ENCODE assay signal across 24 mouse cellular contexts in genomic region chr2:61361394-61361793, GRCm38 (mm10).
"Had no signal": no experiment of that assay in that cellular context is flagged by ENCODE, and none has a peak within 500 bp of the region (broad histone marks: within the 10 kb centered on the region; RNA-seq: fewer than 3 reads in every experiment).

No protein-coding gene starts in this region.

- H3K4me1 ChIP-seq: heart, embryonic 13.5 days; heart, embryonic 15.5 days; hindbrain, embryonic 13.5 days; hindbrain, embryonic 15.5 days; limb, embryonic 15.5 days; liver, embryonic 13.5 days; liver, embryonic 15.5 days had no signal

- H3K4me3 ChIP-seq: heart, adult 2 months; heart, embryonic 13.5 days; heart, embryonic 15.5 days; hindbrain, embryonic 13.5 days; hindbrain, embryonic 15.5 days; limb, embryonic 13.5 days; limb, embryonic 15.5 days; liver, embryonic 13.5 days; liver, embryonic 15.5 days had no signal

- H3K9ac ChIP-seq: forebrain, postnatal 0 days; heart, embryonic 13.5 days; heart, embryonic 15.5 days; hindbrain, embryonic 13.5 days; hindbrain, embryonic 15.5 days; limb, embryonic 13.5 days; limb, embryonic 15.5 days; liver, embryonic 13.5 days; liver, embryonic 15.5 days had no signal

- H3K9me3 ChIP-seq: heart, embryonic 13.5 days; heart, embryonic 15.5 days; hindbrain, embryonic 13.5 days; hindbrain, embryonic 15.5 days; limb, embryonic 13.5 days; limb, embryonic 15.5 days; liver, embryonic 13.5 days; liver, embryonic 15.5 days had no signal

- H3K27me3 ChIP-seq: heart, embryonic 13.5 days; heart, embryonic 15.5 days; hindbrain, embryonic 13.5 days; hindbrain, embryonic 15.5 days; limb, embryonic 13.5 days; limb, embryonic 15.5 days; liver, embryonic 13.5 days; liver, embryonic 15.5 days had no signal

- ATAC-seq: forebrain, postnatal 0 days; hindbrain, postnatal 0 days; intestine, embryonic 16.5 days had no signal

- DNase-seq: forebrain, postnatal 0 days; gastrocnemius, postnatal 14 days; gastrocnemius, postnatal 36 days; heart, adult 11 months; heart, adult 2 months; heart, postnatal 14 days; heart, postnatal 36 days; kidney, adult 11 months; kidney, postnatal 10 days; kidney, postnatal 36 days; layer of hippocampus, adult 9-11 months; layer of hippocampus, postnatal 36 days; left cerebral cortex, postnatal 4 days; liver, embryonic 13.5 days had no signal

- H3K36me3 ChIP-seq: heart, embryonic 13.5 days; heart, embryonic 15.5 days; hindbrain, embryonic 13.5 days; hindbrain, embryonic 15.5 days; limb, embryonic 13.5 days; limb, embryonic 15.5 days; liver, embryonic 13.5 days; liver, embryonic 15.5 days had no signal

- H3K27ac ChIP-seq: heart, adult 2 months; heart, embryonic 13.5 days; heart, embryonic 15.5 days; hindbrain, embryonic 13.5 days; hindbrain, embryonic 15.5 days; hindbrain, postnatal 0 days; limb, embryonic 13.5 days; limb, embryonic 15.5 days; liver, embryonic 13.5 days; liver, embryonic 15.5 days had no signal

- H3K4me2 ChIP-seq: heart, embryonic 11.5 days; heart, embryonic 13.5 days; heart, embryonic 15.5 days; hindbrain, embryonic 13.5 days; hindbrain, embryonic 15.5 days; limb, embryonic 13.5 days; limb, embryonic 15.5 days; liver, embryonic 13.5 days; liver, embryonic 15.5 days had no signal
